Mouse (Mus musculus): Measurements from ENCODE around the gene Wdr90. TPM values are rescaled to one million over a fixed set of nuclear protein-coding genes. Genes with fewer than 3 reads are reported as not detected.

Wdr90 gene
- total RNA-seq, 2 experiments from 2014 or later, result 34.9 to 36.8 TPM

- intact Hi-C loops (cut with DNase I), result no loop called here
- Histone ChIP-seq H3K27ac (no peak overlapping the region), H3K4me3 (no peak overlapping the region)
- DNase-seq (ENCODE audit: extremely low spot score in 1 of 2, low spot score in 2 of 2), result no peak
- TF ChIP-seq CTCF (IDR thresholded peaks at IDR 0.05), result no peak
Observed at GRCm38 (mm10) chr17:25842509-25842908, 18.8 kb downstream of the Wdr90 start.

GRCm38 (mm10) chr17:25841117-25841880 lies 20.0 kb downstream of the Wdr90 start, which contains the start of gene Gm20683:
Gene Gm20683, minus strand, starts transcription at chr17:25841763.
- no peak for TF ChIP-seq CTCF (IDR thresholded peaks at IDR 0.05)
- H3K27ac ChIP-seq, result no peak within 1 kb of the TSS
- intact Hi-C loops (cut with DNase I), result no loop called here
- no peak within 1 kb of the TSS for H3K4me3 ChIP-seq
- no peak for DNase-seq (ENCODE audit: extremely low spot score in 1 of 2, low spot score in 2 of 2)

- intact Hi-C loops (cut with DNase I), result no loop called here
- no peak for DNase-seq (ENCODE audit: extremely low spot score in 1 of 2, low spot score in 2 of 2)
- H3K27ac ChIP-seq, result no peak overlapping the region
- TF ChIP-seq CTCF (IDR thresholded peaks at IDR 0.05), result no peak
- H3K4me3 ChIP-seq, result no peak overlapping the region
Observed at GRCm38 (mm10) chr17:25840519-25840918, 20.8 kb downstream of the Wdr90 start.

GRCm38 (mm10) chr17:25839455-25840235 lies 21.7 kb downstream of the Wdr90 start:
- TF ChIP-seq CTCF (IDR thresholded peaks at IDR 0.05), result no peak
- intact Hi-C loops (cut with DNase I), result no loop called here
- Histone ChIP-seq H3K4me3 (no peak overlapping the region), H3K27ac (no peak overlapping the region)
- no peak for DNase-seq (ENCODE audit: extremely low spot score in 1 of 2, low spot score in 2 of 2)

- H3K27ac ChIP-seq, result no peak overlapping the region
- intact Hi-C loops (cut with DNase I), result no loop called here
- H3K4me3 ChIP-seq, result no peak overlapping the region
- no peak for TF ChIP-seq CTCF (IDR thresholded peaks at IDR 0.05)
- no peak for DNase-seq (ENCODE audit: extremely low spot score in 1 of 2, low spot score in 2 of 2)
Observed at GRCm38 (mm10) chr17:25838904-25839303, 22.4 kb downstream of the Wdr90 start.

DNA sequence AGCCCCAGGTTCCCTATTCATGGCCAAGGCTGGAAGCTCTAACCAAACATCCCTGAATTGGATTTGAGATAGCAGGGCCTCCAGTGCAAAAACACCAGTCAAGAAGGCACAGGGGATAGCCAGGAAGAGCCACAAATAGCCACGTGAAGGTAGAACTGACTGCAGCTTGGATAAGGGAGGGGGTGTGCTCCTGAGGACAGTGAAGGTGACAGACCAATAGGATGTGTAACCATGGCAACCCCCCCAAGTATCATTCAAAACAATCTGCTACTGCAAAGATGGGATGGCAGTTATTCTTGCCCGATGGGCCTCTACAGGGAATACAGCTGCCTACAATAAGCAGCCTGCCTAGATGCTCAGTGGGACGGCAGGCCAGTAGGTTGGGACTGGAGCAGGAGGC lies 23.8 kb downstream of the Wdr90 start:
- Histone ChIP-seq H3K4me3 (no peak overlapping the region), H3K27ac (peak overlapping the region; percentile 96)
- DNase-seq (ENCODE audit: extremely low spot score in 1 of 2, low spot score in 2 of 2), result no peak
- intact Hi-C loops (cut with DNase I), result no loop called here
- TF ChIP-seq CTCF (IDR thresholded peaks at IDR 0.05), result no peak

- peak within 1 kb of the TSS; percentile 66 for H3K4me3 ChIP-seq
- DNase-seq (ENCODE audit: extremely low spot score in 1 of 2, low spot score in 2 of 2), result peak; percentile 83 to 85
- H3K27ac ChIP-seq, result peak within 1 kb of the TSS; percentile 96
- TF ChIP-seq CTCF (IDR thresholded peaks at IDR 0.05), result no peak
- intact Hi-C loops (cut with DNase I), result no loop called here
Observed at GRCm38 (mm10) chr17:25837076-25837410, 24.3 kb downstream of the Wdr90 start, which contains the start of gene Rhbdl1. Gene Rhbdl1, minus strand, starts transcription at chr17:25837295.

GRCm38 (mm10) chr17:25836397-25837075 lies 24.8 kb downstream of the Wdr90 start:
- intact Hi-C loops (cut with DNase I), result no loop called here
- peak overlapping the region; percentile 66 for H3K4me3 ChIP-seq
- DNase-seq (ENCODE audit: extremely low spot score in 1 of 2, low spot score in 2 of 2), result no peak
- peak overlapping the region; percentile 96 for H3K27ac ChIP-seq
- TF ChIP-seq CTCF (IDR thresholded peaks at IDR 0.05), result no peak

DNA sequence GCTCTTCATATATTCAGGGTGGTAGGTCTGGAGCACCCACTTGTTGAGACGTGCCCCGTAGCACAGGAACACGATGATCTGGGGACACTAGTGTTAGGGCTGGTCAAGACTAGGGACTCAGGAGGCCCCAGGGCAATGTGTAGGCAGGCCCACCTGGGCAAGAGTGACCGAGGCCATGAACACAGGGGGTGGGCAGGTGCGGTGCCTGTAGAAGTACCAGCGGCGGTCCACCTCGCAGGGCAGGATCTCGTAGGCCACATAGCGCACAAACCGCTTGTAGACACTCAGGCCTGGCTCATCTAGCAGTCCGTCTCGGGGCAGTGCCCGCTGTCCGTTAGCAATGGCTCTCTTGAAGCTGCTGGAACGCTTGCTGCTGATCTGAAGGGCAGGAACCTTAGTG lies 25.5 kb downstream of the Wdr90 start:
- H3K4me3 ChIP-seq, result peak overlapping the region; percentile 66
- TF ChIP-seq CTCF (IDR thresholded peaks at IDR 0.05), result no peak
- H3K27ac ChIP-seq, result peak overlapping the region; percentile 96
- intact Hi-C loops (cut with DNase I), result no loop called here
- no peak for DNase-seq (ENCODE audit: extremely low spot score in 1 of 2, low spot score in 2 of 2)

GRCm38 (mm10) chr17:25835301-25835700 lies 26.0 kb downstream of the Wdr90 start:
- no peak overlapping the region for H3K4me3 ChIP-seq
- no peak for TF ChIP-seq CTCF (IDR thresholded peaks at IDR 0.05)
- no peak overlapping the region for H3K27ac ChIP-seq
- no peak for DNase-seq (ENCODE audit: extremely low spot score in 1 of 2, low spot score in 2 of 2)
- intact Hi-C loops (cut with DNase I), result no loop called here

- no peak for DNase-seq (ENCODE audit: extremely low spot score in 1 of 2, low spot score in 2 of 2)
- Histone ChIP-seq H3K4me3 (peak overlapping the region; percentile 72), H3K27ac (no peak overlapping the region; the same call in 1 of the 2 replicates)
- intact Hi-C loops (cut with DNase I), result no loop called here
- TF ChIP-seq CTCF (IDR thresholded peaks at IDR 0.05), result no peak
Observed at GRCm38 (mm10) chr17:25834595-25835222, 26.6 kb downstream of the Wdr90 start.

All from left cerebral cortex, adult 2 months (tissue).